Mouse (Mus musculus) liver, postnatal 0 days (tissue): ENCODE results near the gene Wdr95.
A peak's percentile ranks its signal among the peaks of the same experiment; 100 is the strongest.

Source experiments
- CTCF ChIP-seq: sonication (generic); IDR thresholded peaks from 2 replicates; pipeline ENCODE4 v1.5.1; 2016; ENCODE audit warnings: antibody characterized with exemption, low read depth
- EP300 ChIP-seq: IDR thresholded peaks from 2 replicates; pipeline ENCODE4 v1.6.1; 2016; ENCODE audit warnings: antibody characterized with exemption, low read depth, mild to moderate bottlenecking

- no peak for TF ChIP-seq EP300
- peak; percentile 53 for TF ChIP-seq CTCF
These were observed 113.9 kb downstream of the Wdr95 start for GRCm38 (mm10) chr5:149642366-149642765.
